Mouse (Mus musculus): ENCODE data around the gene Rab30.

Rab30 gene

GRCm38 (mm10) chr7:92799665-92800595, 58.5 kb downstream of the Rab30 start:
- DNase-seq (ENCODE audit: low spot score), result no peak

- DNase-seq (ENCODE audit: low spot score), result no peak
These were observed 60.8 kb downstream of the Rab30 start for GRCm38 (mm10) chr7:92802158-92802557.

GRCm38 (mm10) chr7:92803191-92803590, 61.8 kb downstream of the Rab30 start:
- DNase-seq (ENCODE audit: low spot score), result no peak

- no peak for DNase-seq (ENCODE audit: low spot score)
These were observed 63.7 kb downstream of the Rab30 start for GRCm38 (mm10) chr7:92804919-92805668.

- no peak for DNase-seq (ENCODE audit: low spot score)
These were observed 65.2 kb downstream of the Rab30 start for GRCm38 (mm10) chr7:92806512-92807188.

- DNase-seq (ENCODE audit: low spot score), result no peak
These were observed 66.1 kb downstream of the Rab30 start for GRCm38 (mm10) chr7:92807482-92807881.

GRCm38 (mm10) chr7:92811667-92812279, 70.4 kb downstream of the Rab30 start:
- DNase-seq (ENCODE audit: low spot score), result no peak

GRCm38 (mm10) chr7:92817242-92817641, 75.8 kb downstream of the Rab30 start:
- no peak for DNase-seq (ENCODE audit: low spot score)

- DNase-seq (ENCODE audit: low spot score), result no peak
These were observed 76.5 kb downstream of the Rab30 start for GRCm38 (mm10) chr7:92817886-92818285.

- DNase-seq (ENCODE audit: low spot score), result no peak
These were observed 78.3 kb downstream of the Rab30 start for GRCm38 (mm10) chr7:92819656-92820055.

- DNase-seq (ENCODE audit: low spot score), result no peak
These were observed 79.0 kb downstream of the Rab30 start for GRCm38 (mm10) chr7:92820410-92820809.

- no peak for DNase-seq (ENCODE audit: low spot score)
These were observed 79.6 kb downstream of the Rab30 start for GRCm38 (mm10) chr7:92820941-92821465.

GRCm38 (mm10) chr7:92821871-92822270, 80.5 kb downstream of the Rab30 start:
- DNase-seq (ENCODE audit: low spot score), result no peak

GRCm38 (mm10) chr7:92822409-92823101, 81.2 kb downstream of the Rab30 start:
- no peak for DNase-seq (ENCODE audit: low spot score)

- DNase-seq (ENCODE audit: low spot score), result no peak
These were observed 84.8 kb downstream of the Rab30 start for GRCm38 (mm10) chr7:92826248-92826647.

GRCm38 (mm10) chr7:92827981-92828380, 86.6 kb downstream of the Rab30 start:
- no peak for DNase-seq (ENCODE audit: low spot score)

GRCm38 (mm10) chr7:92832395-92832794, 91.0 kb downstream of the Rab30 start:
- no peak for DNase-seq (ENCODE audit: low spot score)

GRCm38 (mm10) chr7:92834391-92834790, 93.0 kb downstream of the Rab30 start:
- DNase-seq (ENCODE audit: low spot score), result no peak

- no peak for DNase-seq (ENCODE audit: low spot score)
These were observed 95.0 kb downstream of the Rab30 start for GRCm38 (mm10) chr7:92836447-92836846.

- no peak for DNase-seq (ENCODE audit: low spot score)
These were observed 95.8 kb downstream of the Rab30 start for GRCm38 (mm10) chr7:92837226-92837625.

- no peak for DNase-seq (ENCODE audit: low spot score)
These were observed 96.5 kb downstream of the Rab30 start for GRCm38 (mm10) chr7:92837907-92838306.
